Mouse (Mus musculus) heart, embryonic 10.5 days (tissue): ENCODE results near the gene Htr3b. TPM values are rescaled to one million over a fixed set of nuclear protein-coding genes. Genes with fewer than 3 reads are reported as not detected.

Experiments used
- DNase-seq: peaks from one replicate; pipeline ENCODE4 v3.0.0-alpha.2; 2017; ENCODE audit warnings: low spot score
- H3K27ac ChIP-seq: fragments of 300-500 bp; sonication (generic); 2 replicates; pipeline ENCODE4 v1.5.1; 2016; ENCODE audit warnings: mild to moderate bottlenecking
- H3K27me3 ChIP-seq: fragments of 300-500 bp; sonication (generic); 2 replicates; pipeline ENCODE4 v1.6.1; 2016; ENCODE audit warnings: mild to moderate bottlenecking; ENCODE audit not compliant: poor library complexity, insufficient read depth, severe bottlenecking
- H3K36me3 ChIP-seq: fragments of 300-500 bp; sonication (generic); 2 replicates; pipeline ENCODE4 v1.6.1; 2016; ENCODE audit warnings: mild to moderate bottlenecking, moderate library complexity
- H3K4me1 ChIP-seq: fragments of 300-500 bp; sonication (generic); 2 replicates; pipeline ENCODE4 v1.6.1; 2016; ENCODE audit warnings: mild to moderate bottlenecking
- H3K4me3 ChIP-seq: fragments of 300-500 bp; sonication (generic); 2 replicates; pipeline ENCODE4 v1.5.1; 2016; ENCODE audit warnings: mild to moderate bottlenecking, moderate library complexity
- H3K9me3 ChIP-seq: fragments of 300-500 bp; sonication (generic); 2 replicates; pipeline ENCODE4 v1.6.1; 2016; ENCODE audit warnings: mild to moderate bottlenecking, moderate library complexity
- WGBS: fragments of 180-500 bp; shearing (Covaris S2); methylation state at CpG from one replicate; pipeline ENCODE4 v1.1.7; 2016; 5-methylcytosine and 5-hydroxymethylcytosine counted together
- polyA plus RNA-seq: library from polyadenylated mRNA; unstranded; fragments of >200 nt; fragmentation: Nextera tagmentation; extraction: Ambion mirVana; gene quantifications from 2 replicates; pipeline ENCODE4 v1.2.1, GENCODE M21; 2016

Htr3b gene
- polyA plus RNA-seq, 1 experiment from 2014 or later, result not detected

DNA sequence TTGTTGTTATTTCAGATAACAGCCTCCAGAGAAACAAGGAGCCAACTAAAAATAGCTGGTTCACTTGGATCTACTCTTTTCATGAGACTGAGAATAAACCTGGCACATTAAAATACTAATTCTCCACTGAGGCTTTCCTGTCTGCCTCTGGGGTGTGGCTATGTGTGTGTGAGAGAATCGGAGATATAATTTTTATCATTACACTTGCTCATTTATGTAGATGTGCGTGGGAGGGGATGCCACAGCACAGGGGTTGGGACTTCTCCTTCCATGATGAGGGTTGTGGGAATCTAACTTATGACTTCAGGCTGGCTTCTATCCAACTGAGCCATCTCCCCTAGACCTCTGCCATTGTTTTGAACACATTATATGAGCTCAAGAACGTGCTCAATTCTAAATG is 16.0 kb upstream of the Htr3b start:
- Histone ChIP-seq H3K27ac (peak overlapping the region; percentile 62), H3K27me3 (no peaks in the 10 kb centered on the region), H3K36me3 (0 out of 2 replicates have a peak, but pooled peaks cover 2% of the 10 kb centered on the region), H3K9me3 (no peaks in the 10 kb centered on the region), H3K4me3 (no peak overlapping the region), H3K4me1 (peaks cover 7% of the 10 kb centered on the region)
- DNase-seq, result no peak
- WGBS, result 63% methylated on average over 3 of the region's 3 CpGs

GRCm38 (mm10) chr9:48980371-48980770 is 15.6 kb upstream of the Htr3b start:
- Histone ChIP-seq H3K27ac (peak overlapping the region; percentile 62), H3K4me1 (peaks cover 7% of the 10 kb centered on the region), H3K9me3 (no peaks in the 10 kb centered on the region), H3K27me3 (no peaks in the 10 kb centered on the region), H3K4me3 (no peak overlapping the region), H3K36me3 (0 out of 2 replicates have a peak, but pooled peaks cover 2% of the 10 kb centered on the region)
- WGBS, result 44% methylated on average over 5 of the region's 5 CpGs
- no peak for DNase-seq

DNA sequence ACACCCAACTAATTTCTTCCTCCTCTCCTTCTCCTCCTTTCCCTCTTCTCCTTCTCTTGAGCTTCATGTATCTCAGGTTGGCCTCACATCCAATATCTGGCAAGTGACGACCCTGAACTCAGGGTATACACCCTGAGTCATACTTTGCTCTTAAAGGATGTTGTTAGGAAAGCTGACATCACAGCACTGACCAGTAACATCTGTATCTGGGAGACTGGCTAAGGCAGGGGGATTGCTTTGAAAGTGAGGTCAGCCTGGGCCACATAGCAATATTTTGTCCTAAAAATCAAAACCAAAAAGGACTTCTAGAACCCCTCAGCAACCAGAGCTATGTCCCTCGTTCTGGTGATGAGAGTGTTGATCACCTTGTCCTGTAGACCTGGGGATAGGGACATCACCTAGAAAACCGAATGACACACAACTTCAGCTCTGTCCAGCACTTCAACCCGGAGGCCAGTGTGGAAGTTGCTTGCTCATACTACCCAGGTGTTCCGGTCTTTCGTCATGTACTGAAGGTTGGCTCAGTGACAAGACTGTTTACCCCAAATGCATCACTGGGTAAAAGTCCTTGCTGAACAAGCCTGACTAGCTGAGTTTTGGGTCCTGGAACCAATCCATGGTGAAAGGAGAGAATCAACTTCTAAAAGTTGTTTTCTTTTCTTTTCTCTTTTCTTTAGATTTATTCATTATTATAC is 12.0 kb upstream of the Htr3b start:
- H3K4me3 ChIP-seq, result no peak overlapping the region

DNA sequence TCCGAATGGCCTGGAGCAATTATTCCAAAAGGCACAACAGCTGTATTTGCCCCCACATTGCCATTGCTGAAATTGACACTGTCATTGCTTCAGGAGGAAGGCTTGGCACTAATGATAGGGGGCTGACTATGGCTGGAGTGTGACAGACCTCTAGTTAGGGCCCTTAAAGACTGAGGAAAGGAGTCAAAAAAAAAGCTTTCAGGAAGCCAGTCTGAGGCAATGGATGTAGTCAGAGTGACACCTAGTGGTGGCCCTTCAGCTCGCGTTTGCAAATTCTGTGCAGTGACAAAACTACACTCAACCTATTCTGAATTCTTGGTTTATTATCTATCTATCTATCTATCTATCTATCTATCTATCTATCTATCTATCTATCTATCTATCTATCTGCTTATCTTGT is 7.7 kb upstream of the Htr3b start:
- no peak for DNase-seq
- Histone ChIP-seq H3K4me1 (no peaks in the 10 kb centered on the region), H3K27ac (no peak overlapping the region), H3K36me3 (no peaks in the 10 kb centered on the region), H3K27me3 (no peaks in the 10 kb centered on the region), H3K9me3 (no peaks in the 10 kb centered on the region), H3K4me3 (no peak overlapping the region)
- WGBS, result 33% methylated on average over 3 of the region's 3 CpGs

More for the DNA sequence above, 12.0 kb upstream of the Htr3b start:
- peaks cover 7% of the 10 kb centered on the region for H3K4me1 ChIP-seq
- no peaks in the 10 kb centered on the region for H3K27me3 ChIP-seq
- H3K36me3 ChIP-seq, result no peaks in the 10 kb centered on the region
- no peak for DNase-seq
- H3K9me3 ChIP-seq, result no peaks in the 10 kb centered on the region
- 74% methylated on average over 6 of the region's 6 CpGs for WGBS
- no peak overlapping the region for H3K27ac ChIP-seq

- Histone ChIP-seq H3K4me3 (no peak overlapping the region), H3K27me3 (peaks cover 37% of the 10 kb centered on the region), H3K27ac (no peak overlapping the region), H3K4me1 (0 out of 2 replicates have a peak, but pooled peaks cover 2% of the 10 kb centered on the region), H3K9me3 (no peaks in the 10 kb centered on the region), H3K36me3 (no peaks in the 10 kb centered on the region)
- DNase-seq, result no peak
- 34% methylated on average over 7 of the region's 7 CpGs for WGBS
Observed at GRCm38 (mm10) chr9:48962131-48962530, 2.7 kb downstream of the Htr3b start.

- 41% methylated on average over 12 of the region's 12 CpGs for WGBS
- Histone ChIP-seq H3K36me3 (no peaks in the 10 kb centered on the region), H3K27ac (no peak overlapping the region), H3K4me3 (no peak overlapping the region; the same call in 1 of the 2 replicates), H3K4me1 (0 out of 2 replicates have a peak, but pooled peaks cover 2% of the 10 kb centered on the region), H3K9me3 (no peaks in the 10 kb centered on the region), H3K27me3 (peaks cover 37% of the 10 kb centered on the region)
- DNase-seq, result no peak
Observed at GRCm38 (mm10) chr9:48961314-48961713, 3.5 kb downstream of the Htr3b start.

- H3K4me3 ChIP-seq, result no peak overlapping the region
- H3K4me1 ChIP-seq, result peaks cover 5% of the 10 kb centered on the region; the same call in 1 of the 2 replicates
- no peaks in the 10 kb centered on the region for H3K27me3 ChIP-seq
- H3K27ac ChIP-seq, result no peak overlapping the region
- 85% methylated on average over 4 of the region's 4 CpGs for WGBS
- no peak for DNase-seq
- no peaks in the 10 kb centered on the region for H3K9me3 ChIP-seq
- H3K36me3 ChIP-seq, result no peaks in the 10 kb centered on the region
Observed at GRCm38 (mm10) chr9:48947565-48947964, 17.2 kb downstream of the Htr3b start.

DNA sequence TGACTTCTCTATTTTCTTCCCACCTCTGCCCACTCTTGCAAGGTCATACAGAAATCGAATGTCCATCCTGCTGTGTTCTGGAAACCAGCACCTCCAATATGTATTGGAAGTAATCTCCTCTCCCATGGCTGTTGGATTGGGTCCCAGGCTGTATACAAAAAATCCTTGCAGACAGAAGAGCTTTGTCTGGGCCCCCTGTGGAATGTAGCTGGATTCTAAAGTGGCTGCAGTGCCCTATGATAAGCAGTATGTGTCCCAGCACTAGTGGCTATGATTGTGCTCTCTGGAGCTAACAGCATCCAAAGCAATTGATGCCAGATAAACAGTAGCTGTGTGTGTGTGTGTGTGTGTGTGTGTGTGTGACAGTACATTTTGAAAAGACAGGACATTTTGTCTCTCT is 22.4 kb downstream of the Htr3b start:
- Histone ChIP-seq H3K4me1 (peaks cover 9% of the 10 kb centered on the region; the same call in 1 of the 2 replicates), H3K27ac (no peak overlapping the region), H3K36me3 (no peaks in the 10 kb centered on the region), H3K4me3 (no peak overlapping the region), H3K9me3 (no peaks in the 10 kb centered on the region), H3K27me3 (0 out of 2 replicates have a peak, but pooled peaks cover 4% of the 10 kb centered on the region)
- 71% methylated on average over 1 of the region's 1 CpGs for WGBS
- DNase-seq, result no peak

DNA sequence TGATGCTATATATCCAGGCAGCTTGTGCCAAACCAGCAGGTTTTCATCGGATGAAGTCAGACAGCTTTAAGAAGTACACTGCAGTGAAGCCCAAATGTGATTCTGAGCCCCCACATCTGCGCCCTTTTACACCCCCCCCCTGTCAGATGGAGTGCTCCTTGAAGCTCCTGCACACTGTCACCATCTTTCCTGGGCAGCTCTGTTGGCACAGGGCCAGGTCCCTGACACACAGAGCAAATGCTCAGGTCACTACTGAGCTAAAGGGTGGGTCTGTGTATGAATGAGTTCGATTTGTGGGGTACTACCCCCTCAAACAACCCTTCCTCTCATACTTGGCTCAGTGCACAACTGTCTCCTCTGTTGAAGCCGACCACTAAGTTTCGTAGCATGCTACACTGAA is 35.4 kb downstream of the Htr3b start:
- H3K9me3 ChIP-seq, result no peaks in the 10 kb centered on the region
- 70% methylated on average over 5 of the region's 5 CpGs for WGBS
- peaks cover 37% of the 10 kb centered on the region for H3K27me3 ChIP-seq
- no peak for DNase-seq
- H3K4me3 ChIP-seq, result no peak overlapping the region
- no peaks in the 10 kb centered on the region for H3K36me3 ChIP-seq
- H3K27ac ChIP-seq, result no peak overlapping the region
- H3K4me1 ChIP-seq, result 0 out of 2 replicates have a peak, but pooled peaks cover 6% of the 10 kb centered on the region

DNA sequence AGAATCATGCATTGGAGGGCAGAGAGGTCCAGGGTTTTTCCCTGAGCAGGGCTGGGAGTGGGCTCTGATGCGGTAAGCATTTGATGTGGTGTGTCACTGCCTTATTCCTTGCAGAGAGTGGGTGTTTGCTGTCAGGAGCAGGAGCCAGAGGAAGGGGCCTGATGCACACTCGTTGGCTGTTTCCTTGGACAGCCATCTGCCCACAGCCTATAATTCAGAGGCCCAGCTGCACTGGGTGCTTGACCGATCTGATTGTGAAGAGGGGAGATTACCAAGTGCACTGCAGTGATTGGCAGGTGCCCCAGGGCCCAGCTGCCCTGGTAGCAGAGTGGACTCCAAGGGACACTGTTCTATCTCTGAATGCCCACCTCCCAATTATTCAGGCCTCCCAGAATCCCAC is 36.0 kb downstream of the Htr3b start:
- H3K4me1 ChIP-seq, result 0 out of 2 replicates have a peak, but pooled peaks cover 6% of the 10 kb centered on the region
- H3K36me3 ChIP-seq, result no peaks in the 10 kb centered on the region
- no peak overlapping the region for H3K27ac ChIP-seq
- no peaks in the 10 kb centered on the region for H3K9me3 ChIP-seq
- WGBS, result 67% methylated on average over 3 of the region's 3 CpGs
- H3K4me3 ChIP-seq, result no peak overlapping the region
- no peak for DNase-seq
- peaks cover 37% of the 10 kb centered on the region for H3K27me3 ChIP-seq

DNA sequence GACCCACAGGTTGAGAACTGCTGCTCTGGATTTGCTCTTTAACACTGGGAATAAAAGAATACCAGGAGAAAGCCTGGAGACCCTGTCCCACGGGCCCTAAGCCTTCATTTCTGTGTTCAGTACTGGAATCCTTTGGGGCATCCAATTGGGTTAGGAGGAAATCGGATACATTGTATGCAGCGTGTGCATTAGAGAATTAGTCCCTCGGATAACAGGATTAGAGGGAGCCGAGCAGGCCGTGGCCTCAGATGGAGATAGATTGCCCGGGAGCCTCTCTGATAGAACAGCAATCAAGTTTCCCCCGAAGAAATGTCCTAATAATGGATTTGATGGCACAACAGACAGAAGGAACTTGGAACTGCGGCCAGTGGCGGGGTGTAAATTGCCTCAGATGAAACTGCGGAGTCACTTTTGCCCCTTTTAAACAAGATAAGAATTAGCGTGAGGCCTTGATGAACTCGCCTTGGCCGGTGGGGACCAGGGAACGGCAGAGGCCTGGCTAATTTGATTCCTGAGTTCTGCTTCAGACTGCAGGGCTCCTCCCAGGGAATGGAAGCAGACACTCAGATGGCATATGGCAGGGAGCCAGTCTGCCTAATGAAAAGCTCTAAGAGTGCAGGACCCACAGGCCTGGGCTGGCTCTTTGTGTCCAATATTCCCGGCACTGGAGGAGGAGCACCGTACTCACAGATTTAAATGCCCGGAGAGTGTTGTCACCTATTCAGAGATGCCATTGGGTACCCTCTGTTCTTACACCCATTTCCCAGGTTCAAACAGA is 48.6 kb downstream of the Htr3b start:
- WGBS, result 74% methylated on average over 18 of the region's 18 CpGs
- Histone ChIP-seq H3K27me3 (no peaks in the 10 kb centered on the region; the same call in 1 of the 2 replicates), H3K27ac (no peak overlapping the region), H3K4me1 (peaks cover 3% of the 10 kb centered on the region; the same call in 1 of the 2 replicates), H3K9me3 (no peaks in the 10 kb centered on the region), H3K4me3 (no peak overlapping the region), H3K36me3 (no peaks in the 10 kb centered on the region)
- DNase-seq, result no peak

- Histone ChIP-seq H3K27me3 (peaks cover 12% of the 10 kb centered on the region), H3K4me3 (peak within 1 kb of the TSS; percentile 10; the same call in 1 of the 2 replicates), H3K36me3 (no peaks in the 10 kb centered on the region), H3K4me1 (peaks cover 10% of the 10 kb centered on the region), H3K27ac (no peak within 1 kb of the TSS), H3K9me3 (no peaks in the 10 kb centered on the region)
- WGBS, result 5% methylated on average over 9 of the region's 9 CpGs
- DNase-seq, result no peak
Observed at GRCm38 (mm10) chr9:48910885-48911537, 53.8 kb downstream of the Htr3b start, which contains the start of gene Htr3a. Gene Htr3a (minus strand): TSS chr9:48911099.
